Mouse (Mus musculus) liver, adult 2 months (tissue): ENCODE measurements at regions not wholly inside any gene's neighbourhood (a gene's known extent, or its start where the extent isn't known, plus 50 kb on each side); places are given as distances from the start of the nearest gene placed in this dataset.

Source experiments
- CTCF ChIP-seq: fragments of 200-500 bp; IDR thresholded peaks from 2 replicates; pipeline ENCODE4 v1.5.1; 2011; ENCODE audit warnings: low read depth, low read length, control low read depth
- POLR2A ChIP-seq: fragments of 200-500 bp; IDR thresholded peaks from 2 replicates; pipeline ENCODE4 v1.6.1; 2011; ENCODE audit warnings: low read length, control low read depth; ENCODE audit not compliant: insufficient read depth; ENCODE audit errors: extremely low read depth

DNA sequence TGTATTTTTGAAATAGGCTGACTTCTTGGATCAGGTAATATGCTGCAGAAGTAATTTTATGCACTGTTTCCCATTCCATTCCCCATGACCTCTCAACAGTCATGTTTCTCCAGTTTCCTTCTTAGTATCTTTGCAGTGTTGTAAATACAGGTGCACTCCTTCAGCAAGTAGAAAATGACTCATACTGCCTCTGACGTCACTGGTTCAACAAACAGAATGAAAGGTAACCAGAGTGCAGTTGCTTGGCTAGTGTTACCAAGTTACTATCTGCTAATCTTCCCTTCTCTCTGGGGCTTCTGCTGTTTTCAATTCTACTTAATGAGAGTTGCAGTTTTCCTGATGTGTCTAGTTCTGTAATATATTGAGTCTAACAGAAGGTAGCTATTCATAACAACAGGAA is 86.7 kb upstream of the Tent5a start:
- no peak for TF ChIP-seq POLR2A
- no peak for TF ChIP-seq CTCF
